Mouse (Mus musculus): ENCODE data around the gene Gja5. TPM values are rescaled to one million over a fixed set of nuclear protein-coding genes. Genes with fewer than 3 reads are reported as not detected.

Gja5 gene
- polyA plus RNA-seq, 1 experiment from 2014 or later = 1.2 TPM

- H3K36me3 ChIP-seq (ENCODE audit: control insufficient read depth, insufficient read depth, low read length) = no peaks in the 10 kb centered on the region
- no peak overlapping the region for H3K9ac ChIP-seq (replicated peaks; ENCODE audit: low read depth, low read length)
- no peak for ATAC-seq (ENCODE audit: low read depth)
- no peaks in the 10 kb centered on the region for H3K9me3 ChIP-seq (ENCODE audit: control insufficient read depth, low read length)
- no peak overlapping the region for H3K4me2 ChIP-seq (ENCODE audit: low read depth, low read length)
- WGBS = 81% methylated on average over 3 of the region's 3 CpGs
- no peaks in the 10 kb centered on the region for H3K4me1 ChIP-seq (ENCODE audit: control insufficient read depth, insufficient read depth, low read length)
- no peak overlapping the region for H3K4me3 ChIP-seq (ENCODE audit: low read depth, low read length)
- no peak overlapping the region for H3K27ac ChIP-seq (ENCODE audit: low read depth, low read length)
- H3K27me3 ChIP-seq (ENCODE audit: control insufficient read depth, insufficient read depth, low read length) = no peaks in the 10 kb centered on the region
Measured at GRCm38 (mm10) chr3:96981833-96982232, 77.3 kb downstream of the Gja5 start.

GRCm38 (mm10) chr3:96982666-96983065 lies 78.2 kb downstream of the Gja5 start:
- Histone ChIP-seq H3K27me3 (ENCODE audit: control insufficient read depth, insufficient read depth, low read length) (no peaks in the 10 kb centered on the region), H3K9ac (replicated peaks; ENCODE audit: low read depth, low read length) (no peak overlapping the region), H3K36me3 (ENCODE audit: control insufficient read depth, insufficient read depth, low read length) (no peaks in the 10 kb centered on the region), H3K9me3 (ENCODE audit: control insufficient read depth, low read length) (no peaks in the 10 kb centered on the region), H3K4me2 (ENCODE audit: low read depth, low read length) (no peak overlapping the region), H3K4me3 (ENCODE audit: low read depth, low read length) (no peak overlapping the region), H3K27ac (ENCODE audit: low read depth, low read length) (no peak overlapping the region), H3K4me1 (ENCODE audit: control insufficient read depth, insufficient read depth, low read length) (no peaks in the 10 kb centered on the region)
- WGBS = 92% methylated on average over 2 of the region's 2 CpGs
- ATAC-seq (ENCODE audit: low read depth) = no peak

GRCm38 (mm10) chr3:96992526-96992925 lies 88.0 kb downstream of the Gja5 start:
- H3K4me1 ChIP-seq (ENCODE audit: control insufficient read depth, insufficient read depth, low read length) = no peaks in the 10 kb centered on the region
- no peaks in the 10 kb centered on the region for H3K9me3 ChIP-seq (ENCODE audit: control insufficient read depth, low read length)
- no peak overlapping the region for H3K27ac ChIP-seq (ENCODE audit: low read depth, low read length)
- H3K4me3 ChIP-seq (ENCODE audit: low read depth, low read length) = no peak overlapping the region
- ATAC-seq (ENCODE audit: low read depth) = no peak
- H3K9ac ChIP-seq (replicated peaks; ENCODE audit: low read depth, low read length) = no peak overlapping the region
- no peak overlapping the region for H3K4me2 ChIP-seq (ENCODE audit: low read depth, low read length)
- H3K36me3 ChIP-seq (ENCODE audit: control insufficient read depth, insufficient read depth, low read length) = no peaks in the 10 kb centered on the region
- WGBS = 26% methylated on average over 3 of the region's 3 CpGs
- H3K27me3 ChIP-seq (ENCODE audit: control insufficient read depth, insufficient read depth, low read length) = no peaks in the 10 kb centered on the region

- H3K27ac ChIP-seq (ENCODE audit: low read depth, low read length) = no peak overlapping the region
- no peak overlapping the region for H3K4me2 ChIP-seq (ENCODE audit: low read depth, low read length)
- ATAC-seq (ENCODE audit: low read depth) = no peak
- H3K4me3 ChIP-seq (ENCODE audit: low read depth, low read length) = no peak overlapping the region
- no peaks in the 10 kb centered on the region for H3K4me1 ChIP-seq (ENCODE audit: control insufficient read depth, insufficient read depth, low read length)
- H3K9me3 ChIP-seq (ENCODE audit: control insufficient read depth, low read length) = no peaks in the 10 kb centered on the region
- no peaks in the 10 kb centered on the region for H3K36me3 ChIP-seq (ENCODE audit: control insufficient read depth, insufficient read depth, low read length)
- no peaks in the 10 kb centered on the region for H3K27me3 ChIP-seq (ENCODE audit: control insufficient read depth, insufficient read depth, low read length)
- H3K9ac ChIP-seq (replicated peaks; ENCODE audit: low read depth, low read length) = no peak overlapping the region
- 54% methylated on average over 6 of the region's 6 CpGs for WGBS
Measured at GRCm38 (mm10) chr3:96997770-96998169, 93.3 kb downstream of the Gja5 start.

- Histone ChIP-seq H3K4me1 (ENCODE audit: control insufficient read depth, insufficient read depth, low read length) (no peaks in the 10 kb centered on the region), H3K9ac (replicated peaks; ENCODE audit: low read depth, low read length) (no peak overlapping the region), H3K4me2 (ENCODE audit: low read depth, low read length) (no peak overlapping the region), H3K9me3 (ENCODE audit: control insufficient read depth, low read length) (no peaks in the 10 kb centered on the region), H3K27me3 (ENCODE audit: control insufficient read depth, insufficient read depth, low read length) (no peaks in the 10 kb centered on the region), H3K27ac (ENCODE audit: low read depth, low read length) (no peak overlapping the region), H3K4me3 (ENCODE audit: low read depth, low read length) (no peak overlapping the region), H3K36me3 (ENCODE audit: control insufficient read depth, insufficient read depth, low read length) (no peaks in the 10 kb centered on the region)
- no peak for ATAC-seq (ENCODE audit: low read depth)
- WGBS = 91% methylated on average over 10 of the region's 10 CpGs
Measured at GRCm38 (mm10) chr3:97003111-97003510, 98.6 kb downstream of the Gja5 start.

GRCm38 (mm10) chr3:97004509-97004908 lies 100.0 kb downstream of the Gja5 start:
- ATAC-seq (ENCODE audit: low read depth) = no peak
- H3K4me2 ChIP-seq (ENCODE audit: low read depth, low read length) = no peak overlapping the region
- H3K9ac ChIP-seq (replicated peaks; ENCODE audit: low read depth, low read length) = no peak overlapping the region
- no peaks in the 10 kb centered on the region for H3K4me1 ChIP-seq (ENCODE audit: control insufficient read depth, insufficient read depth, low read length)
- no peak overlapping the region for H3K27ac ChIP-seq (ENCODE audit: low read depth, low read length)
- no peaks in the 10 kb centered on the region for H3K9me3 ChIP-seq (ENCODE audit: control insufficient read depth, low read length)
- no peak overlapping the region for H3K4me3 ChIP-seq (ENCODE audit: low read depth, low read length)
- H3K27me3 ChIP-seq (ENCODE audit: control insufficient read depth, insufficient read depth, low read length) = no peaks in the 10 kb centered on the region
- 79% methylated on average over 4 of the region's 4 CpGs for WGBS
- no peaks in the 10 kb centered on the region for H3K36me3 ChIP-seq (ENCODE audit: control insufficient read depth, insufficient read depth, low read length)

GRCm38 (mm10) chr3:97007010-97007448 lies 102.5 kb downstream of the Gja5 start:
- 51% methylated on average over 3 of the region's 3 CpGs for WGBS
- H3K27me3 ChIP-seq (ENCODE audit: control insufficient read depth, insufficient read depth, low read length) = no peaks in the 10 kb centered on the region
- H3K4me2 ChIP-seq (ENCODE audit: low read depth, low read length) = no peak overlapping the region
- no peak overlapping the region for H3K27ac ChIP-seq (ENCODE audit: low read depth, low read length)
- H3K4me1 ChIP-seq (ENCODE audit: control insufficient read depth, insufficient read depth, low read length) = no peaks in the 10 kb centered on the region
- H3K36me3 ChIP-seq (ENCODE audit: control insufficient read depth, insufficient read depth, low read length) = no peaks in the 10 kb centered on the region
- no peak overlapping the region for H3K9ac ChIP-seq (replicated peaks; ENCODE audit: low read depth, low read length)
- no peak overlapping the region for H3K4me3 ChIP-seq (ENCODE audit: low read depth, low read length)
- H3K9me3 ChIP-seq (ENCODE audit: control insufficient read depth, low read length) = no peaks in the 10 kb centered on the region
- no peak for ATAC-seq (ENCODE audit: low read depth)

- Histone ChIP-seq H3K27me3 (ENCODE audit: control insufficient read depth, insufficient read depth, low read length) (no peaks in the 10 kb centered on the region), H3K4me1 (ENCODE audit: control insufficient read depth, insufficient read depth, low read length) (no peaks in the 10 kb centered on the region), H3K9ac (replicated peaks; ENCODE audit: low read depth, low read length) (no peak overlapping the region), H3K4me3 (ENCODE audit: low read depth, low read length) (no peak overlapping the region), H3K27ac (ENCODE audit: low read depth, low read length) (no peak overlapping the region), H3K36me3 (ENCODE audit: control insufficient read depth, insufficient read depth, low read length) (no peaks in the 10 kb centered on the region), H3K4me2 (ENCODE audit: low read depth, low read length) (no peak overlapping the region), H3K9me3 (ENCODE audit: control insufficient read depth, low read length) (no peaks in the 10 kb centered on the region)
- WGBS = 46% methylated on average over 5 of the region's 5 CpGs
- ATAC-seq (ENCODE audit: low read depth) = no peak
Measured at GRCm38 (mm10) chr3:97025226-97025625, 120.7 kb downstream of the Gja5 start.

- Histone ChIP-seq H3K4me2 (ENCODE audit: low read depth, low read length) (peak overlapping the region; percentile 42), H3K4me3 (ENCODE audit: low read depth, low read length) (peak overlapping the region; percentile 17; the same call in 1 of the 2 replicates), H3K9me3 (ENCODE audit: control insufficient read depth, low read length) (no peaks in the 10 kb centered on the region), H3K27ac (ENCODE audit: low read depth, low read length) (no peak overlapping the region), H3K36me3 (ENCODE audit: control insufficient read depth, insufficient read depth, low read length) (no peaks in the 10 kb centered on the region), H3K27me3 (ENCODE audit: control insufficient read depth, insufficient read depth, low read length) (no peaks in the 10 kb centered on the region), H3K9ac (replicated peaks; ENCODE audit: low read depth, low read length) (0 out of 2 replicates have a peak overlapping the region, but pooled peaks have one; percentile 21), H3K4me1 (ENCODE audit: control insufficient read depth, insufficient read depth, low read length) (no peaks in the 10 kb centered on the region)
- WGBS = 0% methylated on average over 10 of the region's 10 CpGs
- no peak for ATAC-seq (ENCODE audit: low read depth)
Measured at GRCm38 (mm10) chr3:97032053-97032496, 127.6 kb downstream of the Gja5 start.
